Mouse (Mus musculus): ENCODE measurements around the gene Eif3l. TPM values are rescaled to one million over a fixed set of nuclear protein-coding genes. Genes with fewer than 3 reads are reported as not detected.

The Eif3l gene
- polyA plus RNA-seq, 2 experiments = 198 to 214 TPM

- H3K27me3 ChIP-seq (ENCODE audit: control insufficient read depth, insufficient read depth, low read length) = peaks cover 22% of the 10 kb centered on the region
- 0 out of 2 replicates have a peak overlapping the region, but pooled peaks have one; percentile 12 for H3K9ac ChIP-seq (ENCODE audit: low read depth, low read length, severe bottlenecking)
- ATAC-seq (ENCODE audit: low FRiP score, low read depth) = no peak
- peak; percentile 61 for DNase-seq (ENCODE audit: low spot score)
- WGBS = 12% methylated on average over 14 of the region's 14 CpGs
- H3K27ac ChIP-seq (replicated peaks; ENCODE audit: low read depth, low read length) = no peak overlapping the region
- H3K4me2 ChIP-seq (replicated peaks; ENCODE audit: low read depth, low read length, severe bottlenecking) = peak overlapping the region; percentile 26; the same call in 1 of the 2 replicates
- H3K9me3 ChIP-seq (ENCODE audit: control insufficient read depth, low read length) = no peaks in the 10 kb centered on the region
- H3K36me3 ChIP-seq (ENCODE audit: control insufficient read depth, insufficient read depth, low read length) = peaks cover 14% of the 10 kb centered on the region; the same call in 1 of the 2 replicates
- TF ChIP-seq POLR2A (IDR thresholded peaks at IDR 0.05; ENCODE audit: borderline replicate concordance, extremely low read depth, insufficient read depth, insufficient read length) = no peak
- H3K4me1 ChIP-seq (ENCODE audit: control insufficient read depth, insufficient read depth, low read length) = peaks cover 18% of the 10 kb centered on the region
- no peak overlapping the region for H3K4me3 ChIP-seq (replicated peaks; ENCODE audit: low read length)
Observed at GRCm38 (mm10) chr15:79037913-79038328, 37.1 kb upstream of the Eif3l start.

DNA sequence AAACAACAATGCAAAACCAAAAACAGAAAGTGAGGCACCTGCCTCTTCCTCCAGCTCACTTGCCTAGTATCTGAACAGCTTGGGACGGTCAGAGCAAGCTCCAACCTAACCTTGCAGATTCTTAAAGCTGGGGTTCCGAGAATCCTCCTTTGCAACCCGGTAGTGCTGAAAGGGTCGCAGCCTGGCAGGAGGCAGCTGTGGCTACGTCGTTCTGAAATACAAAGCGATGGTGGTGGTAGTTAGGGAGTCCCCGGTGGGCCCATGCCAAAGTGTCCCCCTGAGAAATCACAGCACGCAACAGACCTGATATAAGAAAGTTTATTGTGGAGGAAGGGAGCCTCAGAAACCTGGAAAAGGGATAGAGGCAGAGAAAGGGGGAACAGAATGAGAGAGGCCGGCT is 36.6 kb upstream of the Eif3l start:
- Histone ChIP-seq H3K27ac (replicated peaks; ENCODE audit: low read depth, low read length) (no peak overlapping the region), H3K9me3 (ENCODE audit: control insufficient read depth, low read length) (no peaks in the 10 kb centered on the region), H3K4me1 (ENCODE audit: control insufficient read depth, insufficient read depth, low read length) (peaks cover 18% of the 10 kb centered on the region), H3K4me2 (replicated peaks; ENCODE audit: low read depth, low read length, severe bottlenecking) (no peak overlapping the region), H3K4me3 (replicated peaks; ENCODE audit: low read length) (no peak overlapping the region), H3K9ac (ENCODE audit: low read depth, low read length, severe bottlenecking) (no peak overlapping the region), H3K36me3 (ENCODE audit: control insufficient read depth, insufficient read depth, low read length) (peaks cover 14% of the 10 kb centered on the region; the same call in 1 of the 2 replicates), H3K27me3 (ENCODE audit: control insufficient read depth, insufficient read depth, low read length) (peaks cover 26% of the 10 kb centered on the region)
- TF ChIP-seq POLR2A (IDR thresholded peaks at IDR 0.05; ENCODE audit: borderline replicate concordance, extremely low read depth, insufficient read depth, insufficient read length) = no peak
- 66% methylated on average over 10 of the region's 10 CpGs for WGBS
- ATAC-seq (ENCODE audit: low FRiP score, low read depth) (no peak), DNase-seq (ENCODE audit: low spot score) (no peak)

- H3K4me2 ChIP-seq (replicated peaks; ENCODE audit: low read depth, low read length, severe bottlenecking) = no peak overlapping the region
- no peak for TF ChIP-seq POLR2A (IDR thresholded peaks at IDR 0.05; ENCODE audit: borderline replicate concordance, extremely low read depth, insufficient read depth, insufficient read length)
- no peak overlapping the region for H3K9ac ChIP-seq (ENCODE audit: low read depth, low read length, severe bottlenecking)
- peaks cover 30% of the 10 kb centered on the region for H3K27me3 ChIP-seq (ENCODE audit: control insufficient read depth, insufficient read depth, low read length)
- peaks cover 18% of the 10 kb centered on the region for H3K4me1 ChIP-seq (ENCODE audit: control insufficient read depth, insufficient read depth, low read length)
- no peak overlapping the region for H3K4me3 ChIP-seq (replicated peaks; ENCODE audit: low read length)
- H3K9me3 ChIP-seq (ENCODE audit: control insufficient read depth, low read length) = no peaks in the 10 kb centered on the region
- peak; percentile 63 for DNase-seq (ENCODE audit: low spot score)
- WGBS = 25% methylated on average over 7 of the region's 7 CpGs
- ATAC-seq (ENCODE audit: low FRiP score, low read depth) = no peak
- peaks cover 14% of the 10 kb centered on the region; the same call in 1 of the 2 replicates for H3K36me3 ChIP-seq (ENCODE audit: control insufficient read depth, insufficient read depth, low read length)
- H3K27ac ChIP-seq (replicated peaks; ENCODE audit: low read depth, low read length) = no peak overlapping the region
Observed at GRCm38 (mm10) chr15:79038853-79039252, 36.1 kb upstream of the Eif3l start.

DNA sequence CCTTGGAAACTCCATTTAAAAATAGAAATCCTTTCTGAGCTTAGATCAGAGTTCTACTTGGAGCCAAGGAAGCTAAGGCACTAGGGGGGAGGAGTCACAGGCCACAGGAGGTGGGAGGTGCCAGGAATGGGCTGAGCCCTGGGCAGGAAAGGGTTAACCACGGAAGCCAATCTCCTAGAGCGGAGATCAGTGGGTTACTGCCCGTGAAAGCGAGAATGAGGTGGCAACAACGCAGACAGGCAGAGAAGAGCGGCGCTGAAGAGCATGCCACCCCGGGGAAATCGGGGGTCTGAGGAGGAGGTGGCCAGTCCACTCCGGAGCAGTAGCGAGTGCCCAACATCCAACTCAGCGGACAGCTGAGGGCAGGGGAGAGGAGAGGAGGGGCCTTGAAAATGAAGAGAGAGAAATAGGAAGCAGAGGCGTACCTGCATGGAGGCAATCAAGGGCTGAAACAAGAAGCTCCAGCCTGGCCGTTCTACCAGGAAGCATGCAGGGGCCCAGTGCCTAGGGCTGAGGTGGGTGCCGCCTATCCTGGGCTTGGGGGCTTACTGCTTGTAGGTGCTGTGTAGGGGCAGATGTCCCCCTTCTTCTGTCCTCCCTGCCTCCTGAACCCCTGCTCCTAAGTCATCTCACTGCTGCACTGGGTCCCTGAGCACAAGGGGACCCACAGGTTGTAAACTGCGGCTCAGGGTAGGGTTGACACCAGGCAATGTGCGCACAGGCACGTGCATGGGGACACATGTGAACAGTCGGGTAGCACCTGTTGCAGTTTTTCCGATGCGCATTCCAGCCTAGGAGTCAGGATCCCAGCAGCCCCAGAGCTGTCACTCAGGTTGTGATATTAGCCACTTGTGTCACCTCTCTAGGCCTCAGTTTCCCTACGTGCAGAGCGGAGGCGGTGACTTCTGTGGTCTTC is 34.2 kb upstream of the Eif3l start:
- Histone ChIP-seq H3K4me2 (replicated peaks; ENCODE audit: low read depth, low read length, severe bottlenecking) (peak overlapping the region; percentile 53), H3K36me3 (ENCODE audit: control insufficient read depth, insufficient read depth, low read length) (peaks cover 14% of the 10 kb centered on the region; the same call in 1 of the 2 replicates), H3K27ac (replicated peaks; ENCODE audit: low read depth, low read length) (no peak overlapping the region), H3K9ac (ENCODE audit: low read depth, low read length, severe bottlenecking) (peak overlapping the region; percentile 18), H3K4me3 (replicated peaks; ENCODE audit: low read length) (peak overlapping the region; percentile 23), H3K4me1 (ENCODE audit: control insufficient read depth, insufficient read depth, low read length) (peaks cover 18% of the 10 kb centered on the region), H3K9me3 (ENCODE audit: control insufficient read depth, low read length) (no peaks in the 10 kb centered on the region), H3K27me3 (ENCODE audit: control insufficient read depth, insufficient read depth, low read length) (peaks cover 30% of the 10 kb centered on the region)
- TF ChIP-seq POLR2A (IDR thresholded peaks at IDR 0.05; ENCODE audit: borderline replicate concordance, extremely low read depth, insufficient read depth, insufficient read length) = no peak
- ATAC-seq (ENCODE audit: low FRiP score, low read depth) (no peak), DNase-seq (ENCODE audit: low spot score) (no peak)
- WGBS = 20% methylated on average over 24 of the region's 24 CpGs

- H3K36me3 ChIP-seq (ENCODE audit: control insufficient read depth, insufficient read depth, low read length) = peaks cover 9% of the 10 kb centered on the region; the same call in 1 of the 2 replicates
- WGBS = 62% methylated on average over 6 of the region's 6 CpGs
- no peak for TF ChIP-seq POLR2A (IDR thresholded peaks at IDR 0.05; ENCODE audit: borderline replicate concordance, extremely low read depth, insufficient read depth, insufficient read length)
Observed at GRCm38 (mm10) chr15:79041585-79041984, 33.4 kb upstream of the Eif3l start, which contains the start of gene Galr3. Gene Galr3 (plus strand): TSS chr15:79041885.

More at GRCm38 (mm10) chr15:79041585-79041984, 33.4 kb upstream of the Eif3l start, which contains the start of gene Galr3:
- peaks cover 18% of the 10 kb centered on the region for H3K4me1 ChIP-seq (ENCODE audit: control insufficient read depth, insufficient read depth, low read length)
- H3K27ac ChIP-seq (replicated peaks; ENCODE audit: low read depth, low read length) = no peak within 1 kb of the TSS
- H3K4me2 ChIP-seq (replicated peaks; ENCODE audit: low read depth, low read length, severe bottlenecking) = peak within 1 kb of the TSS; percentile 98
- H3K9ac ChIP-seq (ENCODE audit: low read depth, low read length, severe bottlenecking) = peak within 1 kb of the TSS; percentile 54
- peaks cover 30% of the 10 kb centered on the region for H3K27me3 ChIP-seq (ENCODE audit: control insufficient read depth, insufficient read depth, low read length)
- DNase-seq (ENCODE audit: low spot score) = no peak
- ATAC-seq (ENCODE audit: low FRiP score, low read depth) = no peak
- no peaks in the 10 kb centered on the region for H3K9me3 ChIP-seq (ENCODE audit: control insufficient read depth, low read length)
- peak within 1 kb of the TSS; percentile 56 for H3K4me3 ChIP-seq (replicated peaks; ENCODE audit: low read length)

Measured in limb, embryonic 14.5 days (tissue).